Mouse (Mus musculus): ENCODE data around the gene Mast4.
"Not testable (repeated sequence)": the region's sequence is repeated elsewhere in the genome, so short reads cannot be mapped to it uniquely, and the experiment has no call there.

The Mast4 gene

GRCm38 (mm10) chr13:102745626-102746342, 588.5 kb downstream of the Mast4 start:
- peak; percentile 24 for DNase-seq (ENCODE audit: low spot score)

- no peak for DNase-seq (ENCODE audit: low spot score)
Observed at GRCm38 (mm10) chr13:102745270-102745600, 589.1 kb downstream of the Mast4 start.

- peak; percentile 47 for DNase-seq (ENCODE audit: low spot score)
Observed at GRCm38 (mm10) chr13:102744481-102745269, 589.6 kb downstream of the Mast4 start.

GRCm38 (mm10) chr13:102739720-102740535, 594.4 kb downstream of the Mast4 start:
- DNase-seq (ENCODE audit: low spot score) = no peak

- DNase-seq (ENCODE audit: low spot score) = no peak
Observed at GRCm38 (mm10) chr13:102737811-102738210, 596.5 kb downstream of the Mast4 start.

GRCm38 (mm10) chr13:102733063-102733462, 601.2 kb downstream of the Mast4 start:
- DNase-seq (ENCODE audit: low spot score) = no peak

GRCm38 (mm10) chr13:102728951-102729350, 605.3 kb downstream of the Mast4 start:
- not testable (repeated sequence) for DNase-seq (ENCODE audit: low spot score)

- no peak for DNase-seq (ENCODE audit: low spot score)
Observed at GRCm38 (mm10) chr13:102728035-102728434, 606.3 kb downstream of the Mast4 start.

GRCm38 (mm10) chr13:102726876-102727275, 607.4 kb downstream of the Mast4 start:
- DNase-seq (ENCODE audit: low spot score) = no peak

- DNase-seq (ENCODE audit: low spot score) = no peak
Observed at GRCm38 (mm10) chr13:102725906-102726305, 608.4 kb downstream of the Mast4 start.

GRCm38 (mm10) chr13:102725416-102725815, 608.9 kb downstream of the Mast4 start:
- DNase-seq (ENCODE audit: low spot score) = no peak

GRCm38 (mm10) chr13:102716973-102717372, 617.3 kb downstream of the Mast4 start:
- DNase-seq (ENCODE audit: low spot score) = no peak

- DNase-seq (ENCODE audit: low spot score) = no peak
Observed at GRCm38 (mm10) chr13:102700744-102701143, 633.6 kb downstream of the Mast4 start.

- no peak for DNase-seq (ENCODE audit: low spot score)
Observed at GRCm38 (mm10) chr13:102700176-102700575, 634.1 kb downstream of the Mast4 start.

- no peak for DNase-seq (ENCODE audit: low spot score)
Observed at GRCm38 (mm10) chr13:102698751-102699323, 635.5 kb downstream of the Mast4 start.

GRCm38 (mm10) chr13:102698335-102698734, 636.0 kb downstream of the Mast4 start:
- no peak for DNase-seq (ENCODE audit: low spot score)

GRCm38 (mm10) chr13:102695121-102695905, 639.0 kb downstream of the Mast4 start:
- DNase-seq (ENCODE audit: low spot score) = no peak

- no peak for DNase-seq (ENCODE audit: low spot score)
Observed at GRCm38 (mm10) chr13:102694154-102694553, 640.1 kb downstream of the Mast4 start.

GRCm38 (mm10) chr13:102693341-102693801, 640.9 kb downstream of the Mast4 start, which contains the start of gene Cd180:
Gene Cd180, plus strand, starts transcription at chr13:102693558.
- DNase-seq (ENCODE audit: low spot score) = no peak

GRCm38 (mm10) chr13:102691408-102692150, 642.7 kb downstream of the Mast4 start:
- DNase-seq (ENCODE audit: low spot score) = no peak

All from layer of hippocampus, adult 9-10 months (tissue).